Mouse (Mus musculus) CH12.LX (cell line): ENCODE measurements around the gene Cd59a. TPM values are rescaled to one million over a fixed set of nuclear protein-coding genes. Genes with fewer than 3 reads are reported as not detected.
"Not testable (repeated sequence)": the region's sequence is repeated elsewhere in the genome, so short reads cannot be mapped to it uniquely, and the experiment has no call there.

Experiments
- DNase-seq: peaks from one replicate; pipeline ENCODE4 v3.0.0-alpha.2; 2013; ENCODE audit errors: extremely low read depth
- H3K27ac ChIP-seq: 2 replicates; pipeline ENCODE4 v1.5.1; 2012; ENCODE audit warnings: low read depth, mild to moderate bottlenecking, control low read depth, moderate library complexity; ENCODE audit not compliant: insufficient read depth
- H3K27me3 ChIP-seq: replicated peaks from 2 replicates; pipeline ENCODE3; 2012; ENCODE audit warnings: inconsistent platforms
- H3K36me3 ChIP-seq, 2 experiments: replicated peaks in 1 of 2; 2 replicates each; pipeline versions ENCODE3 to v1.6.1; 2012; ENCODE audit warnings: inconsistent platforms in 1 of 2, low read length in 1 of 2, mild to moderate bottlenecking in 1 of 2, mixed read lengths in 1 of 2, moderate library complexity in 1 of 2; ENCODE audit not compliant: control insufficient read depth in 1 of 2, insufficient read depth in 1 of 2
- H3K4me1 ChIP-seq, 2 experiments: 2 replicates each; pipeline ENCODE4 v1.6.1; 2012; ENCODE audit warnings: inconsistent platforms in 1 of 2, moderate library complexity in 1 of 2; ENCODE audit not compliant: insufficient read depth in 2 of 2, control insufficient read depth in 1 of 2
- H3K4me2 ChIP-seq: 2 replicates; pipeline ENCODE4 v1.6.1; 2012; ENCODE audit warnings: low read depth, mild to moderate bottlenecking, control low read depth; ENCODE audit not compliant: poor library complexity, insufficient read depth, severe bottlenecking
- H3K4me3 ChIP-seq, 3 experiments: fragments of 150-350 bp in 1 of 3; sonication (generic) in 1 of 3; replicated peaks in 1 of 3; 2 replicates each; pipeline versions ENCODE3 to v1.5.1; 2011 to 2012; ENCODE audit warnings: low read depth in 2 of 3, low read length in 2 of 3, mild to moderate bottlenecking in 2 of 3, moderate library complexity in 2 of 3, control low read depth in 1 of 3, improper control_type of control experiment in 1 of 3, inconsistent platforms in 1 of 3, mixed read lengths in 1 of 3; ENCODE audit not compliant: poor library complexity in 1 of 3
- H3K79me2 ChIP-seq: replicated peaks from 2 replicates; pipeline ENCODE4 v1.6.1; 2012; ENCODE audit warnings: mild to moderate bottlenecking, moderate library complexity; ENCODE audit not compliant: control insufficient read depth, poor library complexity, insufficient read depth, severe bottlenecking; ENCODE audit errors: extremely low read depth
- H3K9ac ChIP-seq: 2 replicates; pipeline ENCODE4 v1.6.1; 2012; ENCODE audit warnings: low read depth, mild to moderate bottlenecking, control low read depth, moderate library complexity; ENCODE audit not compliant: insufficient read depth
- H3K9me3 ChIP-seq: replicated peaks from 2 replicates; pipeline ENCODE3; 2012; ENCODE audit warnings: low read length, inconsistent platforms, mixed read lengths
- BHLHE40 ChIP-seq: IDR thresholded peaks from 2 replicates; pipeline ENCODE4 v1.6.1; 2011; ENCODE audit warnings: mild to moderate bottlenecking, low read depth, low read length, improper control_type of control experiment
- CHD1 ChIP-seq: IDR thresholded peaks from 2 replicates; pipeline ENCODE4 v1.6.1; 2012; ENCODE audit warnings: low read depth, low read length, improper control_type of control experiment, inconsistent platforms
- CHD2 ChIP-seq: IDR thresholded peaks from 2 replicates; pipeline ENCODE4 v1.6.1; 2011; ENCODE audit warnings: low read length, improper control_type of control experiment
- CTCF ChIP-seq, 2 experiments: IDR thresholded peaks in 1 of 2; conservative IDR thresholded peaks in 1 of 2; 2 replicates each; pipeline ENCODE4 v1.5.1; 2011 to 2012; ENCODE audit warnings: low read depth in 2 of 2, low read length in 2 of 2, improper control_type of control experiment in 1 of 2, inconsistent platforms in 1 of 2, mild to moderate bottlenecking in 1 of 2, moderate library complexity in 1 of 2
- E2F4 ChIP-seq: IDR thresholded peaks from 2 replicates; pipeline ENCODE4 v1.6.1; 2011; ENCODE audit warnings: low read depth, low read length, improper control_type of control experiment; ENCODE audit not compliant: insufficient replicate concordance
- ELF1 ChIP-seq: IDR thresholded peaks from 2 replicates; pipeline ENCODE4 v1.6.1; 2014; ENCODE audit warnings: low read depth, mild to moderate bottlenecking, inconsistent platforms, low read length, improper control_type of control experiment
- ETS1 ChIP-seq: conservative IDR thresholded peaks from 2 replicates; pipeline ENCODE4 v1.6.1; 2012; ENCODE audit warnings: low read depth, mild to moderate bottlenecking, inconsistent platforms, low read length, improper control_type of control experiment, moderate library complexity
- GABPA ChIP-seq: IDR thresholded peaks from 2 replicates; pipeline ENCODE4 v1.6.1; 2012; ENCODE audit warnings: low read depth, low read length, improper control_type of control experiment, inconsistent platforms; ENCODE audit not compliant: insufficient replicate concordance
- HCFC1 ChIP-seq: IDR thresholded peaks from 2 replicates; pipeline ENCODE4 v1.6.1; 2012; ENCODE audit warnings: low read depth, mild to moderate bottlenecking, inconsistent platforms, low read length, improper control_type of control experiment
- JUND ChIP-seq: conservative IDR thresholded peaks from 2 replicates; pipeline ENCODE4 v1.6.1; 2011; ENCODE audit warnings: low read depth, low read length, improper control_type of control experiment
- MEF2A ChIP-seq: IDR thresholded peaks from 2 replicates; pipeline ENCODE4 v1.6.1; 2014; ENCODE audit warnings: low read depth, mild to moderate bottlenecking, inconsistent platforms, low read length, improper control_type of control experiment, borderline replicate concordance
- MYC ChIP-seq: IDR thresholded peaks from 2 replicates; pipeline ENCODE4 v1.6.1; 2011; ENCODE audit warnings: low read depth, mild to moderate bottlenecking, improper control_type of control experiment, low read length
- NELFE ChIP-seq: IDR thresholded peaks from 2 replicates; pipeline ENCODE4 v1.6.1; 2011; ENCODE audit warnings: low read depth, low read length, improper control_type of control experiment
- NRF1 ChIP-seq: IDR thresholded peaks from 2 replicates; pipeline ENCODE4 v1.6.1; 2014; ENCODE audit warnings: low read depth, mild to moderate bottlenecking, inconsistent platforms, low read length, improper control_type of control experiment, moderate library complexity
- POLR2A ChIP-seq: IDR thresholded peaks from 2 replicates; pipeline ENCODE4 v1.6.1; 2011; ENCODE audit warnings: low read depth, mild to moderate bottlenecking, improper control_type of control experiment, low read length
- POLR2AphosphoS2 ChIP-seq: IDR thresholded peaks from 2 replicates; pipeline ENCODE4 v1.6.1; 2011; ENCODE audit warnings: low read depth, low read length, improper control_type of control experiment
- RAD21 ChIP-seq: IDR thresholded peaks from 2 replicates; pipeline ENCODE4 v1.6.1; 2011; ENCODE audit warnings: low read depth, mild to moderate bottlenecking, low read length, improper control_type of control experiment, moderate library complexity
- RCOR1 ChIP-seq: conservative IDR thresholded peaks from 2 replicates; pipeline ENCODE4 v1.6.1; 2012; ENCODE audit warnings: low read depth, mild to moderate bottlenecking, inconsistent platforms, low read length, improper control_type of control experiment
- SIN3A ChIP-seq: IDR thresholded peaks from 2 replicates; pipeline ENCODE4 v1.6.1; 2012; ENCODE audit warnings: low read length, improper control_type of control experiment, inconsistent platforms
- SMC3 ChIP-seq: IDR thresholded peaks from 2 replicates; pipeline ENCODE4 v1.6.1; 2011; ENCODE audit warnings: low read depth, low read length, improper control_type of control experiment
- TBP ChIP-seq: conservative IDR thresholded peaks from 2 replicates; pipeline ENCODE4 v1.6.1; 2011; ENCODE audit warnings: low read depth, low read length, improper control_type of control experiment
- TCF12 ChIP-seq: IDR thresholded peaks from 2 replicates; pipeline ENCODE4 v1.6.1; 2014; ENCODE audit warnings: low read depth, mild to moderate bottlenecking, inconsistent platforms, low read length, improper control_type of control experiment
- UBTF ChIP-seq: IDR thresholded peaks from 2 replicates; pipeline ENCODE4 v1.6.1; 2012; ENCODE audit warnings: low read depth, mild to moderate bottlenecking, inconsistent platforms, low read length, improper control_type of control experiment, moderate library complexity
- USF1 ChIP-seq: IDR thresholded peaks from 2 replicates; pipeline ENCODE4 v1.6.1; 2014; ENCODE audit warnings: low read depth, mild to moderate bottlenecking, inconsistent platforms, low read length, improper control_type of control experiment
- ZC3H11A ChIP-seq: IDR thresholded peaks from 2 replicates; pipeline ENCODE4 v1.6.1; 2012; ENCODE audit warnings: low read depth, mild to moderate bottlenecking, inconsistent platforms, low read length, improper control_type of control experiment
- ZKSCAN1 ChIP-seq: IDR thresholded peaks from 2 replicates; pipeline ENCODE4 v1.6.1; 2012; ENCODE audit warnings: low read depth, inconsistent platforms, low read length, improper control_type of control experiment, borderline replicate concordance
- ZMIZ1 ChIP-seq: IDR thresholded peaks from 2 replicates; pipeline ENCODE4 v1.6.1; 2012; ENCODE audit warnings: low read depth, mild to moderate bottlenecking, inconsistent platforms, low read length, improper control_type of control experiment
- dilution Hi-C: fragments of 300-500 bp; cut with MboI; formaldehyde crosslinking; loops from 2 replicates; pipeline ENCODE4 v1.14.3; 2020; ENCODE audit warnings: low sequenced_read_pairs; ENCODE audit not compliant: extremely low pct_unique_long_range_greater_than_20kb, extremely low pct_ligation_motif_present
- in situ Hi-C: fragments of 300-500 bp; cut with MboI; formaldehyde crosslinking; loops from 3 replicates; pipeline ENCODE4 v1.14.3; 2019; ENCODE audit warnings: low sequenced_read_pairs, low pct_ligation_motif_present, low pct_unique_long_range_greater_than_20kb, mixed read lengths
- polyA plus RNA-seq: library from polyadenylated mRNA; unstranded; fragments of >175 nt; gene quantifications from 2 replicates; pipeline ENCODE4 v1.2.1, GENCODE M21; 2012; ENCODE audit warnings: low read depth; ENCODE audit not compliant: insufficient read length
- total RNA-seq, 2 experiments: library from RNA; depleted of rRNA; stranded (reverse); fragments of 300-350 nt in 1 of 2; fragments of >200 nt in 1 of 2; gene quantifications; 2 replicates each; pipeline ENCODE4 v1.2.3; 2012 to 2014

Gene Cd59a
- total and polyA plus RNA-seq, 3 experiments, result 4.5 to 6.6 (median 4.8) TPM

GRCm38 (mm10) chr2:104114898-104115297 lies 19.3 kb downstream of the Cd59a start:
- Histone ChIP-seq H3K79me2 (no peaks in the 10 kb centered on the region), H3K9ac (no peak overlapping the region), H3K4me2 (no peak overlapping the region), H3K4me1 (peaks cover 0 to 4% of the 10 kb centered on the region in 2 experiments; a peak in 2 of 4 replicates), H3K36me3 (peaks cover 0 to 2% of the 10 kb centered on the region in 2 experiments), H3K27me3 (no peaks in the 10 kb centered on the region), H3K9me3 (no peaks in the 10 kb centered on the region), H3K27ac (no peak overlapping the region), H3K4me3 (no peak overlapping the region)
- in situ Hi-C loops (no loop called here), dilution Hi-C loops (no loop called here)
- DNase-seq, result no peak
- TF ChIP-seq CTCF (conservative IDR thresholded peaks at IDR 0.05 in 1 of 2, IDR thresholded peaks at IDR 0.05 in 1 of 2; ENCODE audit: low read depth in 2 of 2, low read length in 2 of 2) (no peak), ZMIZ1 (no peak), NELFE (no peak), CHD1 (no peak), HCFC1 (no peak), ZKSCAN1 (no peak), MEF2A (no peak), SMC3 (no peak), CHD2 (no peak), UBTF (no peak), SIN3A (no peak), MYC (no peak), ZC3H11A (no peak), JUND (no peak)

- in situ Hi-C loops, H3K4me3 ChIP-seq, H3K36me3 ChIP-seq, H3K9me3 ChIP-seq, dilution Hi-C loops, H3K27me3 ChIP-seq, H3K4me1 ChIP-seq, H3K79me2 ChIP-seq, H3K27ac ChIP-seq, H3K9ac ChIP-seq, DNase-seq, H3K4me2 ChIP-seq: not testable (repeated sequence)
These were observed 21.6 kb downstream of the Cd59a start for GRCm38 (mm10) chr2:104117173-104117572.

- Histone ChIP-seq H3K27ac (no peak overlapping the region), H3K27me3 (peaks cover 17% of the 10 kb centered on the region), H3K4me2 (no peak overlapping the region), H3K9me3 (no peaks in the 10 kb centered on the region), H3K4me1 (peaks cover 0 to 16% of the 10 kb centered on the region in 2 experiments; a peak in 2 of 4 replicates), H3K9ac (no peak overlapping the region), H3K4me3 (no peak overlapping the region), H3K79me2 (no peaks in the 10 kb centered on the region), H3K36me3 (no peaks in the 10 kb centered on the region)
- dilution Hi-C loops (no loop called here), in situ Hi-C loops (no loop called here)
- TF ChIP-seq POLR2AphosphoS2 (no peak), ETS1 (no peak), USF1 (no peak), TCF12 (no peak), ELF1 (no peak), RAD21 (no peak), SMC3 (no peak), NRF1 (no peak), ZKSCAN1 (no peak), POLR2A (no peak), MYC (no peak), BHLHE40 (no peak), GABPA (no peak), E2F4 (no peak), TBP (no peak), RCOR1 (no peak)
- DNase-seq, result no peak
These were observed 23.5 kb downstream of the Cd59a start for GRCm38 (mm10) chr2:104119097-104119496.
